Mouse (Mus musculus) MEL (cell line): Measurements from ENCODE around the gene Hs3st4. TPM values are rescaled to one million over a fixed set of nuclear protein-coding genes. Genes with fewer than 3 reads are reported as not detected.

Source experiments
- DNase-seq: peaks from one replicate; pipeline ENCODE4 v3.0.0; 2011; ENCODE audit warnings: low read depth, low spot score
- H3K27ac ChIP-seq: 2 replicates; pipeline ENCODE4 v1.5.1; 2012; ENCODE audit warnings: low read depth, mild to moderate bottlenecking, control low read depth, low read length, moderate library complexity; ENCODE audit not compliant: control insufficient read depth
- H3K27me3 ChIP-seq, 2 experiments: fragments of 150-350 bp in 1 of 2; sonication (generic) in 1 of 2; 2 replicates each; pipeline ENCODE4 v1.6.1; 2012; ENCODE audit warnings: low read length in 2 of 2, mild to moderate bottlenecking in 2 of 2, improper control_type of control experiment in 1 of 2, moderate library complexity in 1 of 2; ENCODE audit not compliant: insufficient read depth in 2 of 2, control insufficient read depth in 1 of 2
- H3K36me3 ChIP-seq, 2 experiments: 2 replicates each; pipeline ENCODE4 v1.6.1; 2012 to 2014; ENCODE audit warnings: low read length in 2 of 2, improper control_type of control experiment in 1 of 2, inconsistent platforms in 1 of 2, mild to moderate bottlenecking in 1 of 2; ENCODE audit not compliant: insufficient read depth in 2 of 2, control insufficient read depth in 1 of 2
- H3K4me1 ChIP-seq, 2 experiments: fragments of 150-350 bp in 1 of 2; sonication (generic) in 1 of 2; 2 replicates each; pipeline ENCODE4 v1.6.1; 2012; ENCODE audit warnings: low read length in 2 of 2, improper control_type of control experiment in 1 of 2, mild to moderate bottlenecking in 1 of 2; ENCODE audit not compliant: insufficient read depth in 2 of 2, control insufficient read depth in 1 of 2
- H3K4me3 ChIP-seq, 2 experiments: fragments of 150-350 bp in 1 of 2; sonication (generic) in 1 of 2; 2 replicates each; pipeline ENCODE4 v1.5.1; 2012; ENCODE audit warnings: low read depth in 2 of 2, low read length in 2 of 2, mild to moderate bottlenecking in 2 of 2, moderate library complexity in 2 of 2, control low read depth in 1 of 2, improper control_type of control experiment in 1 of 2; ENCODE audit not compliant: control insufficient read depth in 1 of 2, insufficient read depth in 1 of 2
- H3K79me2 ChIP-seq: 2 replicates; pipeline ENCODE4 v1.6.1; 2012; ENCODE audit warnings: mild to moderate bottlenecking, low read length, moderate library complexity; ENCODE audit not compliant: control insufficient read depth, poor library complexity, insufficient read depth
- H3K9ac ChIP-seq: 2 replicates; pipeline ENCODE4 v1.6.1; 2012; ENCODE audit warnings: low read depth, mild to moderate bottlenecking, control low read depth, low read length, moderate library complexity; ENCODE audit not compliant: control insufficient read depth, poor library complexity, severe bottlenecking
- H3K9me3 ChIP-seq: fragments of 150-350 bp; sonication (generic); replicated peaks from 2 replicates; pipeline ENCODE4 v1.6.1; 2012; ENCODE audit warnings: mild to moderate bottlenecking, low read length, improper control_type of control experiment, moderate library complexity; ENCODE audit not compliant: insufficient read depth
- BHLHE40 ChIP-seq: IDR thresholded peaks from 2 replicates; pipeline ENCODE4 v1.6.1; 2012; ENCODE audit warnings: low read depth, mild to moderate bottlenecking, inconsistent platforms, low read length, improper control_type of control experiment, borderline replicate concordance
- CHD1 ChIP-seq: IDR thresholded peaks from 2 replicates; pipeline ENCODE4 v1.6.1; 2012; ENCODE audit warnings: low read depth, mild to moderate bottlenecking, inconsistent platforms, low read length, improper control_type of control experiment
- CHD2 ChIP-seq: IDR thresholded peaks from 2 replicates; pipeline ENCODE4 v1.6.1; 2011; ENCODE audit warnings: low read length, improper control_type of control experiment
- CTCF ChIP-seq, 3 experiments: IDR thresholded peaks in 2 of 3; conservative IDR thresholded peaks in 1 of 3; 2 replicates each; pipeline ENCODE4 v1.5.1; 2011 to 2012; ENCODE audit warnings: low read length in 3 of 3, low read depth in 2 of 3, mild to moderate bottlenecking in 2 of 3, improper control_type of control experiment in 1 of 3, inconsistent platforms in 1 of 3, mixed read lengths in 1 of 3, moderate library complexity in 1 of 3; ENCODE audit not compliant: control insufficient read depth in 1 of 3, insufficient read depth in 1 of 3, poor library complexity in 1 of 3, severe bottlenecking in 1 of 3
- EP300 ChIP-seq, 2 experiments: IDR thresholded peaks; 2 replicates each; pipeline ENCODE4 v1.6.1; 2011; ENCODE audit warnings: improper control_type of control experiment in 2 of 2, low read length in 2 of 2, low read depth in 1 of 2, mild to moderate bottlenecking in 1 of 2
- ETS1 ChIP-seq: IDR thresholded peaks from 2 replicates; pipeline ENCODE4 v1.6.1; 2012; ENCODE audit warnings: low read depth, mild to moderate bottlenecking, inconsistent platforms, low read length, improper control_type of control experiment, moderate library complexity
- JUND ChIP-seq: IDR thresholded peaks from 2 replicates; pipeline ENCODE4 v1.6.1; 2011; ENCODE audit warnings: low read depth, mild to moderate bottlenecking, improper control_type of control experiment, low read length
- KAT2A ChIP-seq: conservative IDR thresholded peaks from 2 replicates; pipeline ENCODE4 v1.6.1; 2012; ENCODE audit warnings: low read depth, low read length, improper control_type of control experiment, inconsistent platforms
- MAX ChIP-seq: IDR thresholded peaks from 2 replicates; pipeline ENCODE4 v1.6.1; 2011; ENCODE audit warnings: low read length, improper control_type of control experiment
- MAZ ChIP-seq: IDR thresholded peaks from 2 replicates; pipeline ENCODE4 v1.6.1; 2012; ENCODE audit warnings: low read depth, mild to moderate bottlenecking, inconsistent platforms, low read length, improper control_type of control experiment
- MXI1 ChIP-seq: IDR thresholded peaks from 2 replicates; pipeline ENCODE4 v1.6.1; 2011; ENCODE audit warnings: mild to moderate bottlenecking, low read depth, low read length, improper control_type of control experiment
- MYB ChIP-seq: IDR thresholded peaks from 2 replicates; pipeline ENCODE4 v1.6.1; 2011; ENCODE audit warnings: mild to moderate bottlenecking, low read depth, low read length, improper control_type of control experiment
- MYC ChIP-seq: IDR thresholded peaks from 2 replicates; pipeline ENCODE4 v1.6.1; 2011; ENCODE audit warnings: low read depth, mild to moderate bottlenecking, low read length, improper control_type of control experiment, moderate library complexity
- NELFE ChIP-seq: IDR thresholded peaks from 2 replicates; pipeline ENCODE4 v1.6.1; 2011; ENCODE audit warnings: low read depth, low read length, improper control_type of control experiment
- NRF1 ChIP-seq: IDR thresholded peaks from 2 replicates; pipeline ENCODE4 v1.6.1; 2014; ENCODE audit warnings: low read depth, mild to moderate bottlenecking, inconsistent platforms, low read length, improper control_type of control experiment, moderate library complexity; ENCODE audit not compliant: poor library complexity, insufficient read depth, severe bottlenecking
- POLR2A ChIP-seq, 2 experiments: IDR thresholded peaks; 2 replicates each; pipeline ENCODE4 v1.6.1; 2011 to 2012; ENCODE audit warnings: low read length in 2 of 2, mild to moderate bottlenecking in 2 of 2, control low read depth in 1 of 2, improper control_type of control experiment in 1 of 2, low read depth in 1 of 2, moderate library complexity in 1 of 2; ENCODE audit not compliant: control insufficient read depth in 1 of 2, insufficient read depth in 1 of 2, poor library complexity in 1 of 2
- POLR2AphosphoS2 ChIP-seq: IDR thresholded peaks from 2 replicates; pipeline ENCODE4 v1.6.1; 2011; ENCODE audit warnings: low read length, improper control_type of control experiment
- RAD21 ChIP-seq: IDR thresholded peaks from 2 replicates; pipeline ENCODE4 v1.6.1; 2011; ENCODE audit warnings: mild to moderate bottlenecking, low read depth, low read length, improper control_type of control experiment
- SMC3 ChIP-seq: IDR thresholded peaks from 2 replicates; pipeline ENCODE4 v1.6.1; 2011; ENCODE audit warnings: low read depth, low read length, improper control_type of control experiment
- TBP ChIP-seq: IDR thresholded peaks from 2 replicates; pipeline ENCODE4 v1.8.0; 2011; ENCODE audit warnings: low read depth, low read length, improper control_type of control experiment
- TCF12 ChIP-seq: IDR thresholded peaks from 2 replicates; pipeline ENCODE4 v1.6.1; 2014; ENCODE audit warnings: low read depth, mild to moderate bottlenecking, inconsistent platforms, low read length, improper control_type of control experiment, moderate library complexity
- USF1 ChIP-seq: IDR thresholded peaks from 2 replicates; pipeline ENCODE4 v1.6.1; 2014; ENCODE audit warnings: low read depth, mild to moderate bottlenecking, inconsistent platforms, low read length, improper control_type of control experiment, moderate library complexity
- USF2 ChIP-seq, 2 experiments: IDR thresholded peaks; 2 replicates each; pipeline ENCODE4 v1.6.1; 2011 to 2012; ENCODE audit warnings: improper control_type of control experiment in 2 of 2, low read length in 2 of 2, borderline replicate concordance in 1 of 2, inconsistent platforms in 1 of 2, low read depth in 1 of 2, mild to moderate bottlenecking in 1 of 2; ENCODE audit not compliant: insufficient read depth in 1 of 2
- ZC3H11A ChIP-seq: IDR thresholded peaks from 2 replicates; pipeline ENCODE4 v1.6.1; 2012; ENCODE audit warnings: low read depth, mild to moderate bottlenecking, inconsistent platforms, low read length, improper control_type of control experiment
- ZMIZ1 ChIP-seq: IDR thresholded peaks from 2 replicates; pipeline ENCODE4 v1.6.1; 2012; ENCODE audit warnings: low read depth, mild to moderate bottlenecking, inconsistent platforms, low read length, improper control_type of control experiment, moderate library complexity
- ZNF384 ChIP-seq: IDR thresholded peaks from 2 replicates; pipeline ENCODE4 v1.6.1; 2012; ENCODE audit warnings: low read depth, mild to moderate bottlenecking, inconsistent platforms, low read length, improper control_type of control experiment
- polyA plus RNA-seq, 2 experiments: library from polyadenylated mRNA; stranded (reverse) in 1 of 2; unstranded in 1 of 2; fragments of >175 nt in 1 of 2; fragments of >200 nt in 1 of 2; gene quantifications; 2 replicates each; pipeline versions ENCODE4 v1.2.1 to v1.2.4; 2012; ENCODE audit warnings: low replicate concordance in 2 of 2, low read depth in 1 of 2; ENCODE audit not compliant: insufficient read length in 2 of 2, insufficient read depth in 1 of 2, missing spikeins in 1 of 2
- total RNA-seq: library from RNA; depleted of rRNA; stranded (reverse); fragments of 300-350 nt; gene quantifications from 2 replicates; pipeline ENCODE4 v1.2.3, GENCODE M21; 2012

Gene Hs3st4
- total and polyA plus RNA-seq, 3 experiments = not detected

DNA sequence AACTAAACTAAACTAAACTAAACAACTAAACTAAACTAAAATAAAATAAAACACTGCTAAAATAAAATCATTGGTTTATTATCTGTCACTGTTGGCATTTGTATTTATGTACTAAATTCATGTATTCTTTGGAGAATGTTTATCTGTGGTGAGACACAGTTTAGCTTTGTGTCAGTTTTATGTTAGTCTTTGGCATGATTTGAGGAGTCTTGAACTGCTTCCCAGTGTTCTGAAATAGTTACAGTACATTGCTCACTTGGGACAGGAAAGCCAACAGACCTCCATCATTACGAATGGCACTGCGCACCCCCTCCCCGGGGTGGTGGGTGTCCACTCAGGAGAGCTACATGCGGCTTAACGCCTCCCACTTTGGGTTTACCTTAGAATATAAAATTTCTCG lies 158.6 kb downstream of the Hs3st4 start:
- Histone ChIP-seq H3K79me2 (no peaks in the 10 kb centered on the region), H3K27me3 (no peaks in the 10 kb centered on the region), H3K9ac (no peak overlapping the region), H3K9me3 (no peaks in the 10 kb centered on the region), H3K4me1 (no peaks in the 10 kb centered on the region), H3K4me3 (no peak overlapping the region), H3K27ac (no peak overlapping the region), H3K36me3 (no peaks in the 10 kb centered on the region)
- DNase-seq = no peak
- TF ChIP-seq ZNF384 (no peak), ZMIZ1 (no peak), RAD21 (no peak), POLR2A (IDR thresholded peaks at IDR 0.05; ENCODE audit: control insufficient read depth in 1 of 2, insufficient read depth in 1 of 2, low read depth in 1 of 2, low read length in 2 of 2, poor library complexity in 1 of 2) (no peak), BHLHE40 (no peak), NELFE (no peak), CTCF (IDR thresholded peaks at IDR 0.05 in 2 of 3, conservative IDR thresholded peaks at IDR 0.05 in 1 of 3; ENCODE audit: control insufficient read depth in 1 of 3, insufficient read depth in 1 of 3, low read depth in 2 of 3, low read length in 3 of 3, poor library complexity in 1 of 3, severe bottlenecking in 1 of 3) (no peak), NRF1 (no peak), TCF12 (no peak), TBP (no peak), SMC3 (no peak), CHD1 (no peak), POLR2AphosphoS2 (no peak), KAT2A (no peak), MYC (no peak), ZC3H11A (no peak), MYB (no peak), ETS1 (no peak), JUND (no peak)

GRCm38 (mm10) chr7:124150901-124151300 lies 168.2 kb downstream of the Hs3st4 start:
- no peak for TF ChIP-seq EP300 (IDR thresholded peaks at IDR 0.05; ENCODE audit: low read depth in 1 of 2, low read length in 2 of 2)
- no peak for TF ChIP-seq MYC
- TF ChIP-seq MAZ = no peak
- TF ChIP-seq KAT2A = no peak
- no peak for TF ChIP-seq USF2 (IDR thresholded peaks at IDR 0.05; ENCODE audit: borderline replicate concordance in 1 of 2, insufficient read depth in 1 of 2, low read depth in 1 of 2, low read length in 2 of 2)
- no peak for TF ChIP-seq CHD2
- TF ChIP-seq MAX = no peak
- TF ChIP-seq MYB = no peak
- TF ChIP-seq JUND = no peak
- TF ChIP-seq USF1 = no peak
- TF ChIP-seq SMC3 = no peak
- no peak for TF ChIP-seq ETS1
- no peak for TF ChIP-seq POLR2AphosphoS2
- no peak for TF ChIP-seq TBP
- no peak for TF ChIP-seq NRF1
- TF ChIP-seq MXI1 = no peak
- H3K27me3 ChIP-seq = no peaks in the 10 kb centered on the region
- H3K79me2 ChIP-seq = no peaks in the 10 kb centered on the region
- H3K36me3 ChIP-seq = no peaks in the 10 kb centered on the region
- H3K27ac ChIP-seq = no peak overlapping the region
- no peak overlapping the region for H3K4me3 ChIP-seq
- no peak for DNase-seq
- no peak overlapping the region for H3K9ac ChIP-seq
- H3K4me1 ChIP-seq = no peaks in the 10 kb centered on the region
- H3K9me3 ChIP-seq = no peaks in the 10 kb centered on the region
